Mouse (Mus musculus): Measurements from ENCODE around the gene Ak5.

DNA sequence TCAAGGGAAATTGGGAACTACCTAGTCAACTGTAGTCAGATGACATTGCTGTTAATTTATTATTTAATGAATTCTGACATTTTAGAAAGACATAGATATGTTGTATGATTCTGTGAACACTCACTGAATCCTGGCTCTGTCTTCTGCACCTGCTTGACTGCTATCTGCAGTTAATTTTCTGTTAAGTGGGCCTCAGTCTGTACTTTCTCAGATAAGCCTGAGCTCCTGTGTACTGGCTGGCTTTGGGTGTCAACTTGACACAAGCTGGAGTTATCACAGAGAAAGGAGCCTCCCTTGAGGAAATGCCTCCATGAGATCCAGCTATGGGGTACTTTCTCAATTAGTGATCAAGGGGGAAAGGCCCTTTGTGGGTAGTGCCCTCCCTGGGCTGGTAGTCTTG lies 118.1 kb downstream of the Ak5 start:
- TF ChIP-seq E2F4 (IDR thresholded peaks at IDR 0.05; ENCODE audit: insufficient replicate concordance, low read depth, low read length) = no peak
- no peak for TF ChIP-seq MEF2A (IDR thresholded peaks at IDR 0.05; ENCODE audit: borderline replicate concordance, low read depth, low read length)
- no peak for TF ChIP-seq SIN3A (IDR thresholded peaks at IDR 0.05; ENCODE audit: low read length)
- TF ChIP-seq USF1 (IDR thresholded peaks at IDR 0.05; ENCODE audit: low read depth, low read length) = no peak
- no peak for TF ChIP-seq MAFK (IDR thresholded peaks at IDR 0.05; ENCODE audit: insufficient replicate concordance, low read length)
- TF ChIP-seq SMC3 (IDR thresholded peaks at IDR 0.05; ENCODE audit: low read depth, low read length) = no peak
- TF ChIP-seq EP300 (IDR thresholded peaks at IDR 0.05; ENCODE audit: low read length) = no peak
- no peak for TF ChIP-seq POLR2A (IDR thresholded peaks at IDR 0.05; ENCODE audit: low read depth, low read length)
- no peak for TF ChIP-seq CTCF (conservative IDR thresholded peaks at IDR 0.05 in 1 of 2, IDR thresholded peaks at IDR 0.05 in 1 of 2; ENCODE audit: low read depth in 2 of 2, low read length in 2 of 2)
- no peak for TF ChIP-seq TBP (conservative IDR thresholded peaks at IDR 0.05; ENCODE audit: low read depth, low read length)
- no peak for TF ChIP-seq UBTF (IDR thresholded peaks at IDR 0.05; ENCODE audit: low read depth, low read length)

All from CH12.LX (cell line).